Mouse (Mus musculus) limb, embryonic 10.5 days (tissue): ENCODE measurements around the gene Nr6a1. TPM values are rescaled to one million over a fixed set of nuclear protein-coding genes. Genes with fewer than 3 reads are reported as not detected.

Experiments
- DNase-seq: peaks from one replicate; pipeline ENCODE4 v3.0.0-alpha.2; 2017; ENCODE audit warnings: low spot score
- H3K27ac ChIP-seq: fragments of 300-500 bp; sonication (generic); 2 replicates; pipeline ENCODE4 v1.5.1; 2016; ENCODE audit warnings: mild to moderate bottlenecking
- H3K27me3 ChIP-seq: fragments of 300-500 bp; sonication (generic); 2 replicates; pipeline ENCODE4 v1.6.1; 2016; ENCODE audit warnings: low read depth, mild to moderate bottlenecking; ENCODE audit not compliant: poor library complexity, severe bottlenecking
- H3K36me3 ChIP-seq: fragments of 300-500 bp; sonication (generic); 2 replicates; pipeline ENCODE4 v1.6.1; 2016; ENCODE audit warnings: mild to moderate bottlenecking, moderate library complexity
- H3K4me1 ChIP-seq: fragments of 300-500 bp; sonication (generic); 2 replicates; pipeline ENCODE4 v1.6.1; 2016
- H3K4me3 ChIP-seq: fragments of 300-500 bp; sonication (generic); 2 replicates; pipeline ENCODE4 v1.5.1; 2016; ENCODE audit warnings: mild to moderate bottlenecking, moderate library complexity
- H3K9me3 ChIP-seq: fragments of 300-500 bp; sonication (generic); replicated peaks from 2 replicates; pipeline ENCODE4 v1.6.1; 2016; ENCODE audit warnings: mild to moderate bottlenecking
- WGBS: fragments of 180-500 bp; shearing (Covaris S2); methylation state at CpG from one replicate; pipeline ENCODE4 v1.1.7; 2016; 5-methylcytosine and 5-hydroxymethylcytosine counted together
- polyA plus RNA-seq: library from polyadenylated mRNA; unstranded; fragments of >200 nt; fragmentation: Nextera tagmentation; extraction: Ambion mirVana; gene quantifications from 2 replicates; pipeline ENCODE4 v1.2.1, GENCODE M21; 2016

Gene Nr6a1
- polyA plus RNA-seq, 1 experiment from 2014 or later: 1.9 TPM

DNA sequence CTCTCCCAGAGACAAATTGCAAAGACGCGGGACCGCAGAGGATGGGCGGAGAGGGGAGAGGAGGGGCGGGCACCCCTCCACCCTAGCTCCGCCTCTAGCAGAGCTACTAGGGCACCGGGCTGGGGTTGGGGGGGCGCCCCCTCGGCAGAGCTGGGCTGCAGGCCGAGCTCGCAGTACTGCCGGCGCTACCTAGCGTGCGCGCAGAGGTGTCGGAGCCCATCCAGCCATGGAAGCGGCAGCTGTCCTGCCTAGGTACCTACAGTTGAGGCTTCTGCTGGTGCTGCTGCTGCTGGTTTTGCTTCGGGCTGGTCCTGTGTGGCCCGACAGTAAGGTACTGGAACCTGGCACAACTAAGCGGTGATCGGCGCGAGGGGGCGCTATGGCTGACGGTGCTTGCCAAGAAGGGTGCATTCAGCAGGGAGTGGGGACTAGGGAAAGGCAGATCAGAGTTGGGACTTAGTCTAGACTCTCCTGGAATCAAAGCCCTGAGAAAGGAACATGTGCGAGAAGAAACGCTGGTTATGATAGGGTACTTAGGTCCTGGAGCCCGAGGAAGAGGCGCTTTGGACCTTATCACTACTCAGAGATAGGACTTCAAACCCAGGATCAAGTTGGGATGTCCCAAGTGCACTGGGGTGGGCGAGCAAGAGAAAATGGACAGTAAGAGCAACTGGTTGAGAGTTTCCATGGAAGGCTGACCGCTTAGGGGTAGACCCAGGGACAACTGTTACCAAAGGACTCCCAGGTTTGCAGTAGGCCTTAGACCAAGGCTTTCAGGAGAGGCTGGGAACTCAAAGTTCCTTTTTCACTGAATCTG is 4.6 kb upstream of the Nr6a1 start, which contains the start of gene Olfml2a:
Olfml2a (plus strand) TSS at position 128 of the 817 bp plus-strand sequence.
- 7% methylated on average over 32 of the region's 32 CpGs for WGBS
- Histone ChIP-seq H3K36me3 (no peaks in the 10 kb centered on the region), H3K27me3 (peaks cover 19% of the 10 kb centered on the region), H3K9me3 (no peaks in the 10 kb centered on the region), H3K4me3 (peak within 1 kb of the TSS; percentile 57), H3K4me1 (peaks cover 40% of the 10 kb centered on the region), H3K27ac (peak within 1 kb of the TSS; percentile 80)
- peak; percentile 83 for DNase-seq

DNA sequence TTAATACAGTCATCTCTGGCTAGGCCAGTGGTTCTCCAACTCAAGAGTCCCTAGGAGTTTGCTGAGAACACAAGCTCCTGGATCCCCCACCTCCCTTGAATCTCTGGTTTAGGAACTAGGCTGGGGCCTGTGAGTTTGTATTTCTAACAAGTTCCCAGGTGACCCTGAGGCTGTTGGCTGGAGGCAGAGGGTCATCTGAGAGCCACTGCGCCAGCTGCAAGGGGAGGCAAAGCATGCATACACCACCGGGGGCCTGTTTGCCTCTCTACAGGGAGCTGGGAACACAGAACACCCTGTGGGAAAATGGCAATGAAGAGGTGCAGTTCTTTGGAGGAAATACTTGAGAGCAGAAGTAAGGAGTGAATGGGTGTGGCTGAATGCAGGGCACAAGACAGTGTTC is 2.8 kb upstream of the Nr6a1 start:
- H3K4me3 ChIP-seq: no peak overlapping the region
- no peak overlapping the region for H3K27ac ChIP-seq
- no peak for DNase-seq
- H3K36me3 ChIP-seq: no peaks in the 10 kb centered on the region
- H3K4me1 ChIP-seq: peaks cover 42% of the 10 kb centered on the region
- WGBS: 64% methylated on average over 2 of the region's 2 CpGs
- peaks cover 19% of the 10 kb centered on the region for H3K27me3 ChIP-seq
- H3K9me3 ChIP-seq: no peaks in the 10 kb centered on the region

DNA sequence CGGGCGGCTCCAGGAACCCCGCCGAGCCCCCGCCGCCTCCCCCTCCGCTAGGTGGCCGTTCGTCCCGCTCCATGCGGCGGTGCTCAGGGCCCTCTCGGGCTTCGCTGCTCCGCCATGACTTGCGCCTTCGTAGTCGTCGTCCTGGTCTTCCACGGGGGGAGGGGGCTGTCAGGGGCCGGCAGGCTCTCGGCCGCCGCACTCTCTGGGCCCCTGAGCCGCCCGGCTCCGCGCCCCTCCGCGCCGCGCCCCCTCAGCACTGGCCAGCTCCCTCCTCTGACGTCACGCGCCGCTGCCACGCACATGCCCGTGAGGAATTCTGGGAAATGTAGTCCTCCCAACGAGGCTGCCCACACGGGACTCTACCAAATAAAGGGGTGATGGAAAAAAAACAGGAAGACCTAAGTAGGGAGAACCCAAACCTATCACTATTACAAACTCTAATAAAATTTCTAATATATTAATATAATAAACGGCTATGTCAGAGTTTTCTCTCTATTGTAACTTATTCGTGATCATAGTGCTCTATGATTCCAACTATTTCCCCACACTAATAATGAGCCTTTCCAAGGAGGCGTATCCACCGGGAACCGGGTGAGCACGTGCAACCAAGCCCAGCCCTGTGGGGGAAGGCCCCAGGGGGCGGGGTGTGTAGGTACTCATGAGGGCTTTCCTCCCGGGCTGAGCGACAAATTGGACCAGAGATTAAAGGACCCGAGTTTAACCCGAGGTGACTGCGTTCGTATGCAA is 1.2 kb downstream of the Nr6a1 start:
- H3K9me3 ChIP-seq: no peaks in the 10 kb centered on the region
- under 1% methylated on average over 51 of the region's 53 CpGs for WGBS
- no peaks in the 10 kb centered on the region for H3K36me3 ChIP-seq
- H3K4me1 ChIP-seq: peaks cover 37% of the 10 kb centered on the region
- H3K27me3 ChIP-seq: peaks cover 12% of the 10 kb centered on the region
- H3K27ac ChIP-seq: peak overlapping the region; percentile 88
- peak; percentile 94 for DNase-seq
- peak overlapping the region; percentile 85 for H3K4me3 ChIP-seq

DNA sequence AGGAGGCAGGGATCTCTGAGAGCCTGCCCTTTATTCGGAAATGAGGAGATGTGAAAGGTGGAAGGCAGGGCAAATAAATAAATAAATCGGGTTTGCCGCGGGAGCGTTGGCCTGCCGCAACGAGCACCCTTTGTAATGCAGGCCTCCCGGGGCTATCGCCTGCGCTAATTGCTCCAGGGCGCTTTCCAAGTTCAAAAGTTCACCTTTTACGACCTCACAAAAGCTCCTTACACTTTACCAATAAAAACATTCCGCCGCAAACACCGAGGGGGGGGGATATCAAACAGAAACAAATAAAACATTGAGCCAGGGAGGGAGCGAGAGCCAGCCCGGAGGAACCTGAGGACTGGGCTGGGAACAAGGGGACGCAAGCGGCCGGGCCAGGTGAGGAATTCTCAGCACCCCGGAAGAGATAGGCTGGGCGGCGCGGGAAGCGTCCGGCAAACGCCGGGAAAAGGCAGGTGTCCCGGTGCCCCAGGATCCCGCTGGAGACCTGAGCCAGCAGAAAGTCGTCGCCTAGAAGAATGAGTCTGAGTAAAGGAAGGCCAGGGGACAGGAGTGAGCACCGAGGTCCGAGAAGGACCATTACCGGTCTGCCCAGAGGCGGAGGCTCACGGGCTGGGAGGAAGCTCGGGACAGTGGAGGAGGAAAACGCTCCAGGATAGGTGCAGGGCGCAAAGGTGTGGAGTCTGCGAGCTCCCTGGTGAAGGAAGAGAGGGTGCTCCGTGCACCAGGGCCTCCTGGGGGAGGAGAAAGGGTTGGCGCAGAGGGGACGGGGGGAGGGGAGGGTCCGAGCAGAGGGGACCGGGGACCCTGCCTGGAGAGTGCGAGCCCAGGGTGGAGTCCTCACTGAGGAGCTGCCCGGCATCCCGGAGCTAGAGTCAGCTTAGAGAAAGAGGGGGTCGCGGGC is 2.1 kb downstream of the Nr6a1 start:
- Histone ChIP-seq H3K27ac (peak overlapping the region; percentile 88), H3K9me3 (no peaks in the 10 kb centered on the region), H3K4me3 (peak overlapping the region; percentile 85), H3K4me1 (peaks cover 34% of the 10 kb centered on the region), H3K36me3 (no peaks in the 10 kb centered on the region), H3K27me3 (peaks cover 3% of the 10 kb centered on the region)
- under 1% methylated on average over 47 of the region's 51 CpGs for WGBS
- DNase-seq: peak; percentile 72

DNA sequence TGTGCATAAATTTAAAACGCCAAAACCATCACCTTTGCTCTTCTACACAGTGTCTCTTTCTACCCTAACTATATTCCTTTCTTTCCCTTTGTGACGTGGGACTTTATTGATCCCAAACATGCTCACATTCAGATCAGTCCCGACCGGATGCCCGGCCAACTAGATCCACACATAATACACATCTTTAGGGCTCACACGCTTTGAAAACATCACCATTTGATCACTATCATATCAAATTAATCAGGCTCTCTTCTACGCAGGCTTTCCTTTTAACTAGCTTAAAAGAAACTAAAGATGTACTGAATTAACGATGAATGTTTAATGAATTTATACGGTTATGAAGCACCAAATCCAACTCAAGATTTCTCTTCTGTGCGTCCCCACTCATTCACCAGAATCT is 2.9 kb downstream of the Nr6a1 start:
- Histone ChIP-seq H3K4me3 (peak overlapping the region; percentile 85), H3K4me1 (peaks cover 32% of the 10 kb centered on the region), H3K27ac (0 out of 2 replicates have a peak overlapping the region, but pooled peaks have one; percentile 88), H3K36me3 (no peaks in the 10 kb centered on the region), H3K9me3 (no peaks in the 10 kb centered on the region), H3K27me3 (no peaks in the 10 kb centered on the region)
- 2% methylated on average over 10 of the region's 10 CpGs for WGBS
- DNase-seq: no peak

DNA sequence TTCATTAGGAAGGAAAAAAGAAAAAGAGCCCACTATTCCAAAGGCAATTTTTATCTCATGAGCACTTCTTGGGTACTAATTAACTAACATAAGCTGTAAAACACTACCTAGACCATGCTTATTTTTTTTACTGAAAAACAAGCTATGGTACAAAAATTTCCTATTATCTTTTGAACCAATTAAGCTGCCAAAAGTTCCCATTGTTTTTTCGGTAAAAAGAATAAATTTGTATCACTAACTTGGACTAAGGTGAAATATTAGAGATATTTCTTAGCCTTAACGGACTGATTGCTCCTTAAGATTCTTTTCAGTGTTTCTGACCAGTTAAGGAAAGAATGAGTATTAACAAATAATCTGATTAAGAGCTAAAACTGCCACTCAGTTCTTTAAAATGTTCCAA is 3.6 kb downstream of the Nr6a1 start:
- H3K36me3 ChIP-seq: no peaks in the 10 kb centered on the region
- no peak overlapping the region for H3K27ac ChIP-seq
- WGBS: 44% methylated on average over 2 of the region's 2 CpGs
- peaks cover 32% of the 10 kb centered on the region for H3K4me1 ChIP-seq
- no peak overlapping the region for H3K4me3 ChIP-seq
- DNase-seq: no peak
- no peaks in the 10 kb centered on the region for H3K27me3 ChIP-seq
- no peaks in the 10 kb centered on the region for H3K9me3 ChIP-seq

DNA sequence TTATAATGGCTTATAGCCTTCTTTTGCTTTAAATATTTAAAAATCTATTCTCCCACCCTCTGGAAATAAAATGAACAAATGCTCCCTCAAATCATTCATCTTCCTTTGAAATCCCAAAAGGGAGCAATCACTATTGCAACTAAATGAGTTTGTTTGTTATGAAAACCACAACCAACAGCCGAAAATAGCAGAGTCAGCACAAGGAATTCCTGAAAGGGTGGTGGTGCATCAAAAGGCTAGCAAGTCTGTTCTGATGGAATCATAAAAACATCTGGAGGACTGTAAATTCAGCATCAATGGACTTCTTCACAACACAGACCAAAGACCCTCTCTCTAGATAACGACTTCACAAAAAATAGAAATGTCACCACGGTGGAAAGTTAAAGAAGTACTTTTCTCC is 4.0 kb downstream of the Nr6a1 start:
- Histone ChIP-seq H3K36me3 (no peaks in the 10 kb centered on the region), H3K4me3 (no peak overlapping the region), H3K27ac (no peak overlapping the region), H3K9me3 (no peaks in the 10 kb centered on the region), H3K4me1 (peaks cover 32% of the 10 kb centered on the region), H3K27me3 (no peaks in the 10 kb centered on the region)
- 10% methylated on average over 3 of the region's 3 CpGs for WGBS
- no peak for DNase-seq

DNA sequence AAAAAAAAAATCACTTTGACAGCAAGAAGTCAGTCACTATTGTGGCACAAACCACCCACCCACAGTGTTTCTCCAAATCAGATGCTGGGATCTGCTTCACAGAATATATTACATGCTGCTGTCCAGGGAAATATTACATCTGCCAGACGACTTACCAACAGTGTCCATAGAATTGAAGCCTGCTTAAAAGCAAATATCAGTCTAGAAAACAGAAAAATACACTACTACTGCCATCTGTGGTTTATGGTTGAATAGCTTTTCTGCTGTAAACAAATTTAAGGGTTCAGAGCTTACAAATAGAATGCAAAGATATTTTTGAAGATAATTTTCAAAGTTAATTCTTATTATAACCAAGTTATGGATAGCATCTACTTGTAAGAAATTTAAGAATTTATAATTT is 6.1 kb downstream of the Nr6a1 start:
- Histone ChIP-seq H3K4me3 (no peak overlapping the region), H3K9me3 (no peaks in the 10 kb centered on the region), H3K4me1 (peaks cover 29% of the 10 kb centered on the region), H3K36me3 (no peaks in the 10 kb centered on the region), H3K27ac (no peak overlapping the region), H3K27me3 (no peaks in the 10 kb centered on the region)
- 41% methylated on average over 1 of the region's 1 CpGs for WGBS
- no peak for DNase-seq

DNA sequence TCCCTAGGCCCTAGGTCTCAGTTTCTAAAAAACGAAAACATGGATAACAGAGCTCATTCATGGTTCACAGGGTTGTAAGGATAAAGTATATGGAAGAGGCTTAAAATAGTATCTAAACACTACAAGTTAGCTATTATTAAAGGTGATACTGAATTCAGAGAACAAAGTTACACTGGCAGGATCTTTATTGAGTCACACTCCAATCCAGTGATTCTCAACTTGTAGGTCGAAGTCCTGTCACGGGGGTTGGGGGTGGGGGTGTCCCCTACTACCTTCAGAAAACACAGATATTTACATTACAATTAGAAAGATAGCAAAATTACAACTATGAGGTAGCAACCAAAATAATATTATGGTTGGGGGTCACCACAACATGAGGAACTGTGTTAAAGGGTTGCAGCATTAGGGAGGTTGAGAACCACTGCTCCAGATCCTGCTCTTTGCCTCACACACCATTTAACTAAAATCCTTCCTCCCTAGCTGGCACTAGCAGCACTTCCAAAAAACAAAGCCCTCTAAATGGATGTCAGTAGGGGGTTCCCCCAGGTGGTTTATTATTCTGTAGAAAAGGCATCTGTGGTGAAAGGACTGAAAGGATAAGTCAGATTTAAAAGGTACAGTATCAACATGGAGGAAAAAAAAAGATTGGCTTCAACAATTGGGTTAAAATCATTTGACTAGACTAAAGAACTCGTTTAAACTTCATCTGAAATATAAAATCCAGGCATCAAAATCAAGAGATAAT is 10.4 kb downstream of the Nr6a1 start:
- Histone ChIP-seq H3K27ac (no peak overlapping the region), H3K9me3 (no peaks in the 10 kb centered on the region), H3K4me1 (peaks cover 26% of the 10 kb centered on the region), H3K4me3 (no peak overlapping the region), H3K27me3 (no peaks in the 10 kb centered on the region), H3K36me3 (no peaks in the 10 kb centered on the region)
- DNase-seq: no peak
- 27% methylated on average over 4 of the region's 4 CpGs for WGBS

DNA sequence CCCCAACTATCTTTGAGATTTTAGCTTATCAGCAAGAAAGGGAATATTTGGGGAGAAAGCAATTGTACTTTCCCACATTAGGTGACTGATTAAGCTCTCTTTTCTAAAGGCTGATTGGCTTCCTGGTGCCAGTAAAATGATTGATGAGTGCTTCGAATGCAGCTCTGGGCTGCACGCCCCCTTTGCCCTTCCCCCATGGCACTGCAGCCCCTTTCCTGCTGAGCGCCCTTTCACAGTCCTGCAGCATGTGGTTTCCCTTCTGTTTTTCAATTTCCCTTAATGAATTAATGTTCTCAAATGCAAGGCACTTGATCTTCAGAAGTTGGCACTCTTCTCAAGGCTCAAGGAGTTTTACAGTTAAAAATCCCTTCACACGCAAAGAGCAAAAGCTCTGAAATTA is 12.5 kb downstream of the Nr6a1 start:
- no peak overlapping the region for H3K27ac ChIP-seq
- H3K4me3 ChIP-seq: peak overlapping the region; percentile 15; the same call in 1 of the 2 replicates
- H3K27me3 ChIP-seq: no peaks in the 10 kb centered on the region
- 4% methylated on average over 4 of the region's 4 CpGs for WGBS
- H3K36me3 ChIP-seq: no peaks in the 10 kb centered on the region
- peaks cover 21% of the 10 kb centered on the region for H3K4me1 ChIP-seq
- no peaks in the 10 kb centered on the region for H3K9me3 ChIP-seq
- DNase-seq: peak; percentile 53

DNA sequence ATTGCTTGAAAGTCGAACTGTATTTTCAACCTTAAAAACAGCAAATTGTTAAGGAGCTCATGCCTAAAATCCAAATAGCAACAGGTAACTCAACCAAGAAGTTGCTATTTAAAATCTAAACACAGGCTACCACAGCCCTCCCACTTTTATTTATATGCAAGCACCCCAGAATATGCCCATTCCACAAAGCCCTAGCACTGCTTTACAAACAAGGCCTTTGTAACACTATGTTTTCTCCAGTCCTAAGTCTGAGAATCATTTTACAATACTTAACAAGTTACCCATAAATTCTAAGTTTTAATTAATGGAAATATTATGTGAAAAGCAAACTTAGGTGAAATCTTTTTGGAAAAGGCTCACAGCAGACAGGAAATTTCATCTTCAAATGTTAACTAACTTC is 13.0 kb downstream of the Nr6a1 start:
- no peaks in the 10 kb centered on the region for H3K36me3 ChIP-seq
- no peak overlapping the region for H3K27ac ChIP-seq
- no peaks in the 10 kb centered on the region for H3K9me3 ChIP-seq
- peaks cover 21% of the 10 kb centered on the region for H3K4me1 ChIP-seq
- no peaks in the 10 kb centered on the region for H3K27me3 ChIP-seq
- WGBS: 44% methylated on average over 1 of the region's 1 CpGs
- no peak overlapping the region for H3K4me3 ChIP-seq
- no peak for DNase-seq

DNA sequence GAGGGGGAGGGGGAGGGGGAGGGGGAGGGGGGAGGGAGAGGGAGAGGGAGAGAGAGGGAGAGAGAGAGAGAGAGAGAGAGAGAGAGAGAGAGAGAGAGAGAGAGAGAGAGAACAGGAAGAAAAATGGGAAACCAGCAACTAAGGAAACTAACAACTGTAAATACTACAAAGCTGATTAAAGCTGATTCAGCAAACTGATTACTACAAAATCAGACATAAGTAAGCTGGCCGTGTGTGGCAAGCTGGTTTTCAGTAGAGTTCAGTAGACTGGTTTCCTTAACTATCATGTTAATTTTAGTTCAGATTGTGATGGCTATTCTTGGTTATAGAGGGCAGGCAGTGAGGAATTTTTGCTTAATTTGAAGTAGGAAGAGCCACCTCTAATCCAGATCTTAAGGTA is 18.9 kb downstream of the Nr6a1 start:
- no peak overlapping the region for H3K27ac ChIP-seq
- no peak overlapping the region for H3K4me3 ChIP-seq
- peaks cover 3% of the 10 kb centered on the region; the same call in 1 of the 2 replicates for H3K4me1 ChIP-seq
- 0 out of 2 replicates have a peak, but pooled peaks cover 4% of the 10 kb centered on the region for H3K36me3 ChIP-seq
- no peak for DNase-seq
- 76% methylated on average over 1 of the region's 1 CpGs for WGBS
- no peaks in the 10 kb centered on the region for H3K27me3 ChIP-seq
- no peaks in the 10 kb centered on the region for H3K9me3 ChIP-seq
